Mouse (Mus musculus) G1E (cell line): Measurements from ENCODE around the gene Rora. TPM values are rescaled to one million over a fixed set of nuclear protein-coding genes. Genes with fewer than 3 reads are reported as not detected.

Experiments used
- ATAC-seq: 2 replicates; pipeline ENCODE4 v1.8.0; 2016; ENCODE audit warnings: mild to moderate bottlenecking; ENCODE audit not compliant: insufficient number of reproducible peaks, poor library complexity, low FRiP score, severe bottlenecking; ENCODE audit errors: extremely low read depth
- DNase-seq: peaks from one replicate; pipeline ENCODE4 v3.0.0; 2012; ENCODE audit warnings: low spot score
- H3K27me3 ChIP-seq: 2 replicates; pipeline ENCODE4 v1.6.1; 2012; ENCODE audit warnings: mild to moderate bottlenecking, low read length, inconsistent platforms; ENCODE audit not compliant: insufficient read depth
- H3K36me3 ChIP-seq: replicated peaks from 2 replicates; pipeline ENCODE3; 2012; ENCODE audit warnings: mild to moderate bottlenecking, inconsistent platforms
- H3K4me1 ChIP-seq: 2 replicates; pipeline ENCODE4 v1.6.1; 2012; ENCODE audit warnings: low read depth, low read length, inconsistent platforms, mixed read lengths; ENCODE audit not compliant: insufficient read depth
- H3K4me3 ChIP-seq: 2 replicates; pipeline ENCODE4 v1.5.1; 2012; ENCODE audit warnings: low read depth, mild to moderate bottlenecking, inconsistent platforms, low read length, moderate library complexity, mixed read lengths
- H3K9me3 ChIP-seq: replicated peaks from 2 replicates; pipeline ENCODE4 v1.6.1; 2012; ENCODE audit warnings: inconsistent platforms
- CTCF ChIP-seq: IDR thresholded peaks from 2 replicates; pipeline ENCODE4 v1.5.1; 2012; ENCODE audit warnings: low read depth, low read length, inconsistent platforms, mixed read lengths
- GATA1 ChIP-seq: IDR thresholded peaks from 2 replicates; pipeline ENCODE4 v1.6.1; 2012; ENCODE audit warnings: borderline replicate concordance, low read length, inconsistent platforms, mixed read lengths
- GATA2 ChIP-seq: IDR thresholded peaks from 2 replicates; pipeline ENCODE4 v1.6.1; 2012; ENCODE audit warnings: low read depth, low read length, inconsistent platforms, borderline replicate concordance
- POLR2AphosphoS5 ChIP-seq: IDR thresholded peaks from 2 replicates; pipeline ENCODE4 v1.6.1; 2012; ENCODE audit warnings: low read depth, low read length, inconsistent platforms; ENCODE audit not compliant: insufficient replicate concordance
- TAL1 ChIP-seq: conservative IDR thresholded peaks from 2 replicates; pipeline ENCODE4 v1.6.1; 2012; ENCODE audit warnings: low read depth, low read length, inconsistent platforms, mixed read lengths
- polyA plus RNA-seq: library from polyadenylated mRNA; stranded (reverse); fragments of >175 nt; gene quantifications from 2 replicates; pipeline ENCODE4 v1.2.3, GENCODE M21; 2012
- total RNA-seq, 2 experiments: library from RNA; stranded (forward) in 1 of 2; stranded (reverse) in 1 of 2; fragments of 200-1000 nt in 1 of 2; fragments of >200 nt in 1 of 2; fragmentation: Nextera tagmentation in 1 of 2; gene quantifications; 2 replicates each; pipeline ENCODE4 v1.2.3; 2014 to 2017

The Rora gene
- total RNA-seq (2014; fragmentation: Nextera tagmentation) (not detected in 2 replicates), total RNA-seq (2017) (0.11 and 0.35 TPM in 2 replicates), polyA plus RNA-seq (not detected in 2 replicates)

DNA sequence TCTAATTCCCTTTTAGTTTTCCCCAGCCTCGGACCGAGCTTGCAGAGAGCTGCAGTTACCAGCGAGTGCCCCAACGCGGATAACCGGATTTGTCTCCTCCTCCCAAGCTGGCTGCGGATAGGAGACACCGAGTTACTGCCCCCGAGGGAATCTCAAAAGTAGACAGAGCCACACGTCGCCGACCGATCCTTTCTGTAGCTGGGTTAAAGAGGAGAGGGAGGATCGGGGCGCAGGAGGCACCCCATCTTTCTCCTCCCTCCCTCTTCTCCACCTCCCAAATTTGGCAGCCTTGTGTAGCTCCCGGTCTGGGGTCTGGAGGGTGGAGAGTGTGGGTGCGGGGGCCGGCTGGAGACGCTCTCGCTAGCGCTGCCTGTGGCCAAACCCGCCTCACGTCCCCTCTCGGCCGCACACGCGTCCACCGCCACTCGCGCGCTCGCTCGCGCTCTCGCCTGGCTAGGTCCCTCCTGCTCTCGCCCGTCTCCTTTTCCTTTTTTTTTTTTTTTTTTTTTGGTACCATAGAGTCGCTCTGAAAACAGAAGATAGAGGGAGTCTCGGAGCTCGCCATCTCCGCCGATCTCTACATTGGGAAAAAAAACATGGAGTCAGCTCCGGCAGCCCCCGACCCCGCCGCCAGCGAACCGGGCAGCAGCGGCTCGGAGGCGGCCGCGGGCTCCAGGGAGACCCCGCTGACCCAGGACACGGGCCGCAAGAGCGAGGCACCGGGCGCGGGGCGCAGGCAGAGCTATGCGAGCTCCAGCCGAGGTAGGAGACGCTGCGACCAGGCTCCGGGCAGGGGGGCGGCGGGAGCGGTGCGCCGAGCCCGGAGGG, at the start of gene Rora:
Rora (plus strand) TSS at position 576 of the 828 bp plus-strand sequence.
- H3K36me3 ChIP-seq, result no peaks in the 10 kb centered on the region
- no peaks in the 10 kb centered on the region for H3K4me1 ChIP-seq
- TF ChIP-seq GATA2 (no peak), CTCF (no peak), TAL1 (no peak), GATA1 (no peak), POLR2AphosphoS5 (no peak)
- H3K4me3 ChIP-seq, result no peak within 1 kb of the TSS
- no peak for DNase-seq
- no peak for ATAC-seq
- no peaks in the 10 kb centered on the region for H3K27me3 ChIP-seq
- H3K9me3 ChIP-seq, result peaks cover 42% of the 10 kb centered on the region

DNA sequence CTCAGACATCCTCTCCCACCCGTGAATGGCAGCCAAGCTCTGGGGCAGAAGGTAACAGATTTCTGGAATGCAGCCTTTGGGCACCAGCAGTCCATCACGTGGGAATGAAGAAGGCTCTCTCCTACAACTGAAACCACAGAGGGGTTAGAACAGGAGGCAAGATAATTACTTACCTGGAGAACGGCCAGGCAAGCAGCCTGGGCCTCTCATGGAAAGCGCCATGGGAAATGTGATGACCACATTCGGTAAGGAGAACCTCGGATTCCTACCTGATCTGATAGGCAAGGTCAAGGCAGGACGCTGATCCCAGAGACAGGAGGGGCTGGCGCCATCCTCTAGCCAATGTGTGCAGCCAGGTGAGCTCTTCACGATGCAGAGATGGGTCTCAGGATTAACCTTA, 39.6 kb upstream of the Rora start:
- Histone ChIP-seq H3K27me3 (no peaks in the 10 kb centered on the region), H3K4me1 (no peaks in the 10 kb centered on the region), H3K36me3 (no peaks in the 10 kb centered on the region), H3K9me3 (peaks cover 47% of the 10 kb centered on the region), H3K4me3 (no peak overlapping the region)
- no peak for DNase-seq
- TF ChIP-seq TAL1, result no peak
- no peak for TF ChIP-seq GATA2
- no peak for TF ChIP-seq POLR2AphosphoS5
- no peak for TF ChIP-seq CTCF
- no peak for TF ChIP-seq GATA1
- ATAC-seq, result no peak

DNA sequence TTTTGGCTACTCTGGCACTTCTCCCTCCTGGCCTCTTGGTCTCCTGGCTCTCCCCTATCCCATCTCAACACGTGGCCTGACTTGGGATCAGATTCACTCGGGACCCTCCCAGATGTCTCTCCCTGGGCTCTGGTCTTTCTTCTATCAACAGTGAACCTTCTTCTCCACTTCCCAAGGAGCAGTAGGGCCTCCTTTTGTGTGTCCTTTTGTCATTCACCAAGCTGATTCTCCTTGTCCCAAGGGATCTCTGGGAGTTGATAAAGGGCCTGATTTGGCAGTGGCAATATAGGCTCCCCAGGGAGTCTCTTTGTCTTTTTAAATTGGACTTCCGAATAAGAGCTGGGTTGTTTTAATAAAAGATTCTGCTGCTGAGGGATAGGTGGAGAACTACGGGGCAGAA, 36.5 kb upstream of the Rora start:
- Histone ChIP-seq H3K36me3 (no peaks in the 10 kb centered on the region), H3K4me3 (no peak overlapping the region), H3K4me1 (no peaks in the 10 kb centered on the region), H3K9me3 (peaks cover 54% of the 10 kb centered on the region), H3K27me3 (no peaks in the 10 kb centered on the region)
- no peak for TF ChIP-seq CTCF
- no peak for TF ChIP-seq GATA2
- TF ChIP-seq GATA1, result no peak
- no peak for TF ChIP-seq POLR2AphosphoS5
- TF ChIP-seq TAL1, result no peak
- ATAC-seq, result no peak
- DNase-seq, result no peak

DNA sequence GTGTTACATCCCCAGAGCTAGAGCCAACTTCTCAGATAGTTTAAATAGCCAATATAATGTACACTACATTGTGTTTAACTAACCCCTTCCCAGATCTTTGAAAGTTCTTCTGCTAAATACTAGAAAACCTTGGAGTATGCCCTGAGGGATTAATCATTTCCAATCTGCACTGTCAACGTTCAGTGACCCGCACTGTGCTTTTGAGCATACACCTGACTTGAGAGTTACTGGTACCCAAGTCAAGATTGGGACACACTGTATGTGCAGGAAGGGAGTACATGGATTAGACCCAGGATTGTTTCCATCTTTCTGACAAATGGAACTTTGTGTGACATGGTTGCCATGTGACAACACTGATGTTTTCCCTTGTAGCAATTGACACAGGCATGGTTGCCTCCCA, 33.5 kb upstream of the Rora start:
- H3K4me1 ChIP-seq, result no peaks in the 10 kb centered on the region
- H3K9me3 ChIP-seq, result peaks cover 54% of the 10 kb centered on the region
- DNase-seq (no peak), ATAC-seq (no peak)
- H3K36me3 ChIP-seq, result no peaks in the 10 kb centered on the region
- TF ChIP-seq TAL1, result no peak
- no peak for TF ChIP-seq GATA1
- TF ChIP-seq GATA2, result no peak
- no peak for TF ChIP-seq POLR2AphosphoS5
- no peak for TF ChIP-seq CTCF
- no peaks in the 10 kb centered on the region for H3K27me3 ChIP-seq
- no peak overlapping the region for H3K4me3 ChIP-seq

DNA sequence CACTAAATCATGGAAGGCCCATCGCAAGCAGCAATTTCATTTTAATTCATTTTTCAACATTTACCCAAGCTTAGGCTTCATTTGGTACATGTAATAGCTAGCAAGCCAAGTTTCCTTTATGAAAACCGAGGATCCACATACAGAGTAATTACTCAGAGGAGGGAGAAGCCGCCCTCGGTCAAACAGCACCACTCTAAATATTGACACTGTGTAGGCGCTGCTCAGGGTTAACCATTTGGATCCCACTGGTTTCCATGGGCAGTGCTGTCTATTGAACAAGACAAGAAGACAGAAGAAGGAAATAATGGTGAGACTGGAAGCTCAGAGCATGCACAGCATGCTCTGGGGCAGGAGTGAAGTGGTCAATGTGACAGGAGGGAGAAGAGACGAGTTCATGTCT, 33.1 kb upstream of the Rora start:
- ATAC-seq (no peak), DNase-seq (no peak)
- TF ChIP-seq GATA1, result no peak
- TF ChIP-seq CTCF, result no peak
- TF ChIP-seq GATA2, result no peak
- TF ChIP-seq TAL1, result no peak
- no peak for TF ChIP-seq POLR2AphosphoS5
- no peak overlapping the region for H3K4me3 ChIP-seq
- H3K36me3 ChIP-seq, result no peaks in the 10 kb centered on the region
- H3K27me3 ChIP-seq, result no peaks in the 10 kb centered on the region
- peaks cover 51% of the 10 kb centered on the region for H3K9me3 ChIP-seq
- H3K4me1 ChIP-seq, result no peaks in the 10 kb centered on the region

DNA sequence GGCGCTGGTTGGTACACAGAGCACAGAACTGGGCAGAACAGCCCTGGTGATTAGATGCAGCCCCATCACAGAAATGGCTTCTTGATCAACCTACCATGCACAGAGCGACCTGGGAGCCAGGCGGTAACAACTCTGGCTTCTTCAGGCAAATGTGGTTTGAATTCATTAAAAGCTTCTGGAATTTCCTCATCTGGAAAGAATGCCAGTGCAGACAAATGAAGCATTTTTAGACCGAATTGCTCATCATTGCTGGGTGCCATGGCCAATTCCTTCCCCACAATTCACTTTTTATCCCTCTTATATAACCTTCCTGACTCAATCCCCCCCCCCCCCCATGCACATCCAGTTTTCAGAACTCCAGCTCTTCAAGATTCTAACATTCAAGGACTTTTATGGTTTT, 28.6 kb upstream of the Rora start:
- ATAC-seq (no peak), DNase-seq (no peak)
- H3K4me1 ChIP-seq, result no peaks in the 10 kb centered on the region
- H3K9me3 ChIP-seq, result peaks cover 26% of the 10 kb centered on the region
- H3K27me3 ChIP-seq, result no peaks in the 10 kb centered on the region
- no peaks in the 10 kb centered on the region for H3K36me3 ChIP-seq
- H3K4me3 ChIP-seq, result no peak overlapping the region
- TF ChIP-seq GATA1, result no peak
- no peak for TF ChIP-seq TAL1
- no peak for TF ChIP-seq POLR2AphosphoS5
- TF ChIP-seq CTCF, result no peak
- no peak for TF ChIP-seq GATA2
